Mouse (Mus musculus) CH12.LX (cell line): ENCODE results near the gene Mrtfb. TPM values are rescaled to one million over a fixed set of nuclear protein-coding genes. Genes with fewer than 3 reads are reported as not detected.

Experiments used
- DNase-seq: peaks from one replicate; pipeline ENCODE4 v3.0.0-alpha.2; 2013; ENCODE audit errors: extremely low read depth
- H3K27ac ChIP-seq: 2 replicates; pipeline ENCODE4 v1.5.1; 2012; ENCODE audit warnings: low read depth, mild to moderate bottlenecking, control low read depth, moderate library complexity; ENCODE audit not compliant: insufficient read depth
- H3K27me3 ChIP-seq: replicated peaks from 2 replicates; pipeline ENCODE3; 2012; ENCODE audit warnings: inconsistent platforms
- H3K36me3 ChIP-seq, 2 experiments: replicated peaks in 1 of 2; 2 replicates each; pipeline versions ENCODE3 to v1.6.1; 2012; ENCODE audit warnings: inconsistent platforms in 1 of 2, low read length in 1 of 2, mild to moderate bottlenecking in 1 of 2, mixed read lengths in 1 of 2, moderate library complexity in 1 of 2; ENCODE audit not compliant: control insufficient read depth in 1 of 2, insufficient read depth in 1 of 2
- H3K4me1 ChIP-seq, 2 experiments: 2 replicates each; pipeline ENCODE4 v1.6.1; 2012; ENCODE audit warnings: inconsistent platforms in 1 of 2, moderate library complexity in 1 of 2; ENCODE audit not compliant: insufficient read depth in 2 of 2, control insufficient read depth in 1 of 2
- H3K4me2 ChIP-seq: 2 replicates; pipeline ENCODE4 v1.6.1; 2012; ENCODE audit warnings: low read depth, mild to moderate bottlenecking, control low read depth; ENCODE audit not compliant: poor library complexity, insufficient read depth, severe bottlenecking
- H3K4me3 ChIP-seq, 3 experiments: fragments of 150-350 bp in 1 of 3; sonication (generic) in 1 of 3; replicated peaks in 1 of 3; 2 replicates each; pipeline versions ENCODE3 to v1.5.1; 2011 to 2012; ENCODE audit warnings: low read depth in 2 of 3, low read length in 2 of 3, mild to moderate bottlenecking in 2 of 3, moderate library complexity in 2 of 3, control low read depth in 1 of 3, improper control_type of control experiment in 1 of 3, inconsistent platforms in 1 of 3, mixed read lengths in 1 of 3; ENCODE audit not compliant: poor library complexity in 1 of 3
- H3K79me2 ChIP-seq: replicated peaks from 2 replicates; pipeline ENCODE4 v1.6.1; 2012; ENCODE audit warnings: mild to moderate bottlenecking, moderate library complexity; ENCODE audit not compliant: control insufficient read depth, poor library complexity, insufficient read depth, severe bottlenecking; ENCODE audit errors: extremely low read depth
- H3K9ac ChIP-seq: 2 replicates; pipeline ENCODE4 v1.6.1; 2012; ENCODE audit warnings: low read depth, mild to moderate bottlenecking, control low read depth, moderate library complexity; ENCODE audit not compliant: insufficient read depth
- H3K9me3 ChIP-seq: replicated peaks from 2 replicates; pipeline ENCODE3; 2012; ENCODE audit warnings: low read length, inconsistent platforms, mixed read lengths
- BHLHE40 ChIP-seq: IDR thresholded peaks from 2 replicates; pipeline ENCODE4 v1.6.1; 2011; ENCODE audit warnings: mild to moderate bottlenecking, low read depth, low read length, improper control_type of control experiment
- CHD2 ChIP-seq: IDR thresholded peaks from 2 replicates; pipeline ENCODE4 v1.6.1; 2011; ENCODE audit warnings: low read length, improper control_type of control experiment
- E2F4 ChIP-seq: IDR thresholded peaks from 2 replicates; pipeline ENCODE4 v1.6.1; 2011; ENCODE audit warnings: low read depth, low read length, improper control_type of control experiment; ENCODE audit not compliant: insufficient replicate concordance
- ELF1 ChIP-seq: IDR thresholded peaks from 2 replicates; pipeline ENCODE4 v1.6.1; 2014; ENCODE audit warnings: low read depth, mild to moderate bottlenecking, inconsistent platforms, low read length, improper control_type of control experiment
- EP300 ChIP-seq: IDR thresholded peaks from 2 replicates; pipeline ENCODE4 v1.6.1; 2011; ENCODE audit warnings: low read length, improper control_type of control experiment
- GABPA ChIP-seq: IDR thresholded peaks from 2 replicates; pipeline ENCODE4 v1.6.1; 2012; ENCODE audit warnings: low read depth, low read length, improper control_type of control experiment, inconsistent platforms; ENCODE audit not compliant: insufficient replicate concordance
- IRF4 ChIP-seq: IDR thresholded peaks from 2 replicates; pipeline ENCODE4 v1.6.1; 2014; ENCODE audit warnings: low read depth, mild to moderate bottlenecking, inconsistent platforms, low read length, improper control_type of control experiment
- JUND ChIP-seq: conservative IDR thresholded peaks from 2 replicates; pipeline ENCODE4 v1.6.1; 2011; ENCODE audit warnings: low read depth, low read length, improper control_type of control experiment
- MAFK ChIP-seq: IDR thresholded peaks from 2 replicates; pipeline ENCODE4 v1.6.1; 2011; ENCODE audit warnings: low read length, improper control_type of control experiment; ENCODE audit not compliant: insufficient replicate concordance
- MAZ ChIP-seq: IDR thresholded peaks from 2 replicates; pipeline ENCODE4 v1.6.1; 2012; ENCODE audit warnings: low read depth, mild to moderate bottlenecking, inconsistent platforms, low read length, improper control_type of control experiment, moderate library complexity
- MEF2A ChIP-seq: IDR thresholded peaks from 2 replicates; pipeline ENCODE4 v1.6.1; 2014; ENCODE audit warnings: low read depth, mild to moderate bottlenecking, inconsistent platforms, low read length, improper control_type of control experiment, borderline replicate concordance
- MXI1 ChIP-seq: IDR thresholded peaks from 2 replicates; pipeline ENCODE4 v1.6.1; 2011; ENCODE audit warnings: mild to moderate bottlenecking, low read depth, low read length, improper control_type of control experiment
- MYC ChIP-seq: IDR thresholded peaks from 2 replicates; pipeline ENCODE4 v1.6.1; 2011; ENCODE audit warnings: low read depth, mild to moderate bottlenecking, improper control_type of control experiment, low read length
- NELFE ChIP-seq: IDR thresholded peaks from 2 replicates; pipeline ENCODE4 v1.6.1; 2011; ENCODE audit warnings: low read depth, low read length, improper control_type of control experiment
- NRF1 ChIP-seq: IDR thresholded peaks from 2 replicates; pipeline ENCODE4 v1.6.1; 2014; ENCODE audit warnings: low read depth, mild to moderate bottlenecking, inconsistent platforms, low read length, improper control_type of control experiment, moderate library complexity
- POLR2A ChIP-seq: IDR thresholded peaks from 2 replicates; pipeline ENCODE4 v1.6.1; 2011; ENCODE audit warnings: low read depth, mild to moderate bottlenecking, improper control_type of control experiment, low read length
- RCOR1 ChIP-seq: conservative IDR thresholded peaks from 2 replicates; pipeline ENCODE4 v1.6.1; 2012; ENCODE audit warnings: low read depth, mild to moderate bottlenecking, inconsistent platforms, low read length, improper control_type of control experiment
- SIN3A ChIP-seq: IDR thresholded peaks from 2 replicates; pipeline ENCODE4 v1.6.1; 2012; ENCODE audit warnings: low read length, improper control_type of control experiment, inconsistent platforms
- TBP ChIP-seq: conservative IDR thresholded peaks from 2 replicates; pipeline ENCODE4 v1.6.1; 2011; ENCODE audit warnings: low read depth, low read length, improper control_type of control experiment
- TCF12 ChIP-seq: IDR thresholded peaks from 2 replicates; pipeline ENCODE4 v1.6.1; 2014; ENCODE audit warnings: low read depth, mild to moderate bottlenecking, inconsistent platforms, low read length, improper control_type of control experiment
- UBTF ChIP-seq: IDR thresholded peaks from 2 replicates; pipeline ENCODE4 v1.6.1; 2012; ENCODE audit warnings: low read depth, mild to moderate bottlenecking, inconsistent platforms, low read length, improper control_type of control experiment, moderate library complexity
- USF1 ChIP-seq: IDR thresholded peaks from 2 replicates; pipeline ENCODE4 v1.6.1; 2014; ENCODE audit warnings: low read depth, mild to moderate bottlenecking, inconsistent platforms, low read length, improper control_type of control experiment
- USF2 ChIP-seq: conservative IDR thresholded peaks from 2 replicates; pipeline ENCODE4 v1.6.1; 2011; ENCODE audit warnings: low read depth, low read length, improper control_type of control experiment
- ZC3H11A ChIP-seq: IDR thresholded peaks from 2 replicates; pipeline ENCODE4 v1.6.1; 2012; ENCODE audit warnings: low read depth, mild to moderate bottlenecking, inconsistent platforms, low read length, improper control_type of control experiment
- ZKSCAN1 ChIP-seq: IDR thresholded peaks from 2 replicates; pipeline ENCODE4 v1.6.1; 2012; ENCODE audit warnings: low read depth, inconsistent platforms, low read length, improper control_type of control experiment, borderline replicate concordance
- ZMIZ1 ChIP-seq: IDR thresholded peaks from 2 replicates; pipeline ENCODE4 v1.6.1; 2012; ENCODE audit warnings: low read depth, mild to moderate bottlenecking, inconsistent platforms, low read length, improper control_type of control experiment
- dilution Hi-C: fragments of 300-500 bp; cut with MboI; formaldehyde crosslinking; loops from 2 replicates; pipeline ENCODE4 v1.14.3; 2020; ENCODE audit warnings: low sequenced_read_pairs; ENCODE audit not compliant: extremely low pct_unique_long_range_greater_than_20kb, extremely low pct_ligation_motif_present
- in situ Hi-C: fragments of 300-500 bp; cut with MboI; formaldehyde crosslinking; loops from 3 replicates; pipeline ENCODE4 v1.14.3; 2019; ENCODE audit warnings: low sequenced_read_pairs, low pct_ligation_motif_present, low pct_unique_long_range_greater_than_20kb, mixed read lengths
- polyA plus RNA-seq: library from polyadenylated mRNA; unstranded; fragments of >175 nt; gene quantifications from 2 replicates; pipeline ENCODE4 v1.2.1, GENCODE M21; 2012; ENCODE audit warnings: low read depth; ENCODE audit not compliant: insufficient read length
- total RNA-seq, 2 experiments: library from RNA; depleted of rRNA; stranded (reverse); fragments of 300-350 nt in 1 of 2; fragments of >200 nt in 1 of 2; gene quantifications; 2 replicates each; pipeline ENCODE4 v1.2.3; 2012 to 2014

Gene Mrtfb
- total RNA-seq (2012; rRNA removed) = 4.4 and 4.6 TPM in 2 replicates
- 2.5 and 3.2 TPM in 2 replicates for total RNA-seq (2014; rRNA removed)
- polyA plus RNA-seq = 7.0 and 9.4 TPM in 2 replicates

GRCm38 (mm10) chr16:13255855-13256635, at the start of gene Mrtfb:
Gene Mrtfb (plus strand): TSS chr16:13256481.
- in situ Hi-C loops (no loop called here), dilution Hi-C loops (no loop called here)
- DNase-seq = peak; percentile 89
- no peaks in the 10 kb centered on the region for H3K27me3 ChIP-seq
- H3K9ac ChIP-seq = peak within 1 kb of the TSS; percentile 67
- TF ChIP-seq EP300 (no peak), SIN3A (no peak; the same call in 1 of the 2 replicates), MXI1 (peak; percentile 49; the same call in 1 of the 2 replicates), ZKSCAN1 (no peak), NELFE (peak; percentile 68), IRF4 (no peak), TBP (0 out of 2 replicates have a peak, but pooled peaks have one; percentile 12), MAFK (no peak), MAZ (no peak), GABPA (no peak), UBTF (peak; percentile 56; the same call in 1 of the 2 replicates), POLR2A (peak; percentile 83), JUND (no peak), TCF12 (peak; percentile 46), CHD2 (peak; percentile 100), ZMIZ1 (peak; percentile 31; the same call in 1 of the 2 replicates), MEF2A (no peak), RCOR1 (no peak), NRF1 (peak; percentile 99), BHLHE40 (no peak), USF2 (no peak), USF1 (no peak), ELF1 (no peak; the same call in 1 of the 2 replicates), E2F4 (no peak), ZC3H11A (no peak), MYC (no peak)
- peak within 1 kb of the TSS; percentile 66 to 81 (median 74) for H3K4me3 ChIP-seq
- H3K4me2 ChIP-seq = peak within 1 kb of the TSS; percentile 87
- peaks cover 10 to 32% of the 10 kb centered on the region in 2 experiments for H3K4me1 ChIP-seq
- peaks cover 0 to 4% of the 10 kb centered on the region in 2 experiments for H3K36me3 ChIP-seq
- no peak within 1 kb of the TSS for H3K27ac ChIP-seq
- no peaks in the 10 kb centered on the region for H3K79me2 ChIP-seq
- H3K9me3 ChIP-seq = no peaks in the 10 kb centered on the region
